7 mouse cellular contexts compared by ENCODE assay signal in genomic region chr4:141547299-141547698, GRCm38 (mm10). TPM values are rescaled to one million over a fixed set of nuclear protein-coding genes. Genes with fewer than 3 reads are reported as not detected.
DNase-seq lines count a peak whose midpoint lies in the region; ATAC-seq and TF ChIP-seq lines count a peak whose summit lies in the region.

No protein-coding gene starts in this region.

- H3ac ChIP-seq in C2C12 (ENCODE audit: control insufficient read depth, insufficient read length, low read depth): no peak overlapping the region

- no peak for TF ChIP-seq CTCF in C2C12 (IDR thresholded peaks at IDR 0.05; ENCODE audit: control insufficient read depth, insufficient read depth, insufficient read length)

- H3K4me3 ChIP-seq in C2C12 (ENCODE audit: insufficient read depth, poor library complexity, severe bottlenecking): peak overlapping the region; percentile 74
- H3K4me3 ChIP-seq in forebrain, embryonic 15.5 days: peak overlapping the region; percentile 61
- H3K4me3 ChIP-seq in liver, embryonic 16.5 days (ENCODE audit: low read depth, low read length): peak overlapping the region; percentile 95

- peak; percentile 60 for DNase-seq in 3T3-L1 (ENCODE audit: low read depth, low spot score)
- DNase-seq in c-Kit-positive CD71-positive TER-119-positive erythroid progenitor cells, embryonic 14.5 days (ENCODE audit: low spot score): no peak
- no peak for DNase-seq in left cerebral cortex, postnatal 4 days
- no peak for DNase-seq in kidney, postnatal 36 days

- no peaks in the 10 kb centered on the region for H3K79me3 ChIP-seq in C2C12 (ENCODE audit: low read depth)

- no peaks in the 10 kb centered on the region for H3K27me3 ChIP-seq in C2C12 (ENCODE audit: control insufficient read depth, insufficient read depth, insufficient read length)
- H3K27me3 ChIP-seq in forebrain, embryonic 15.5 days: no peaks in the 10 kb centered on the region
- H3K27me3 ChIP-seq in liver, embryonic 16.5 days (ENCODE audit: control insufficient read depth, insufficient read depth, low read depth, low read length): no peaks in the 10 kb centered on the region

- no peak for ATAC-seq in forebrain, embryonic 15.5 days (replicated peaks)
- no peak for ATAC-seq in liver, embryonic 16.5 days (ENCODE audit: low read depth)

- peak overlapping the region; percentile 93 for H3K4me2 ChIP-seq in forebrain, embryonic 15.5 days (replicated peaks)
- H3K4me2 ChIP-seq in liver, embryonic 16.5 days (ENCODE audit: low read depth, low read length): peak overlapping the region; percentile 95

- intact Hi-C loops in left cerebral cortex, postnatal 4 days (cut with DNase I): no loop called here

- peak overlapping the region; percentile 95 for H3K9ac ChIP-seq in forebrain, embryonic 15.5 days (replicated peaks)
- H3K9ac ChIP-seq in liver, embryonic 16.5 days (ENCODE audit: low read depth, low read length): peak overlapping the region; percentile 97; the same call in 1 of the 2 replicates

- peaks cover 26% of the 10 kb centered on the region for H3K4me1 ChIP-seq in forebrain, embryonic 15.5 days
- peaks cover 14% of the 10 kb centered on the region for H3K4me1 ChIP-seq in liver, embryonic 16.5 days (ENCODE audit: control insufficient read depth, low read depth, low read length)

- H3K9me3 ChIP-seq in forebrain, embryonic 15.5 days: no peaks in the 10 kb centered on the region
- no peaks in the 10 kb centered on the region for H3K9me3 ChIP-seq in liver, embryonic 16.5 days (replicated peaks; ENCODE audit: control insufficient read depth, low read length)

- peak overlapping the region; percentile 100 for H3K27ac ChIP-seq in forebrain, embryonic 15.5 days (replicated peaks)
- H3K27ac ChIP-seq in liver, embryonic 16.5 days (ENCODE audit: low read length): peak overlapping the region; percentile 100

- 13% methylated on average over 9 of the region's 9 CpGs for WGBS in forebrain, embryonic 15.5 days
- 16% methylated on average over 9 of the region's 9 CpGs for WGBS in liver, embryonic 16.5 days (ENCODE audit: insufficient replicate concordance)

- no peaks in the 10 kb centered on the region for H3K79me2 ChIP-seq in C2C12 (ENCODE audit: control insufficient read depth, insufficient read depth)

- H3K36me3 ChIP-seq in C2C12 (ENCODE audit: control insufficient read depth, insufficient read depth): no peaks in the 10 kb centered on the region
- H3K36me3 ChIP-seq in forebrain, embryonic 15.5 days: no peaks in the 10 kb centered on the region
- H3K36me3 ChIP-seq in liver, embryonic 16.5 days (ENCODE audit: control insufficient read depth, insufficient read depth): no peaks in the 10 kb centered on the region

TF ChIP-seq in C2C12, 6 proteins besides CTCF, POLR2A, EP300 and RAD21:
- TF ChIP-seq MYOD1 (IDR thresholded peaks at IDR 0.05; ENCODE audit: control insufficient read depth, insufficient read length, low read depth): no peak
- TF ChIP-seq MYOG (IDR thresholded peaks at IDR 0.05; ENCODE audit: control insufficient read depth, extremely low read depth, insufficient read length): no peak
- TF ChIP-seq FOSL1 (IDR thresholded peaks at IDR 0.05; ENCODE audit: insufficient read depth, low read length, poor library complexity, severe bottlenecking): no peak
- TF ChIP-seq USF1 (IDR thresholded peaks at IDR 0.05; ENCODE audit: low read depth): no peak
- no peak for TF ChIP-seq MAX (IDR thresholded peaks at IDR 0.05)
- no peak for TF ChIP-seq CEBPB (IDR thresholded peaks at IDR 0.05; ENCODE audit: low read depth)

RNA-seq across cellular contexts. Expression of gene Spen, which starts 8.9 kb away (rescaled TPM):
- polyA plus RNA-seq in C2C12 (2012; fragmentation: generic; extraction: Trizol): 12.1 TPM
- polyA plus RNA-seq in forebrain, embryonic 15.5 days (2015; fragmentation: Nextera tagmentation; extraction: Ambion mirVana): 18.5 and 18.9 TPM in 2 replicates
- 2.9 and 3.3 TPM in 2 replicates for polyA plus RNA-seq in liver, embryonic 16.5 days (2015; fragmentation: Nextera tagmentation; extraction: Ambion mirVana)
- 10 to 100 TPM; 80.6 to 86.1 TPM for total RNA-seq in left cerebral cortex, postnatal 4 days (2021)

RNA-seq across cellular contexts. Expression of gene Fblim1, which starts 58.6 kb away (rescaled TPM):
- polyA plus RNA-seq in C2C12 (2012; fragmentation: generic; extraction: Trizol): 49.8 TPM
- 17.4 and 22.6 TPM in 2 replicates for polyA plus RNA-seq in forebrain, embryonic 15.5 days (2015; fragmentation: Nextera tagmentation; extraction: Ambion mirVana)
- polyA plus RNA-seq in liver, embryonic 16.5 days (2015; fragmentation: Nextera tagmentation; extraction: Ambion mirVana): 1.5 and 2.3 TPM in 2 replicates
- total RNA-seq in left cerebral cortex, postnatal 4 days (2021): 10 to 100 TPM; 19.8 to 23.8 TPM
